Mouse (Mus musculus): ENCODE measurements at regions not wholly inside any gene's neighbourhood (a gene's known extent, or its start where the extent isn't known, plus 50 kb on each side); places are given as distances from the start of the nearest gene placed in this dataset.
A peak's percentile ranks its signal among the peaks of the same experiment; 100 is the strongest.

GRCm38 (mm10) chr2:159072997-159073690 is 278.5 kb downstream of the Dhx35 start:
- Histone ChIP-seq H3K4me1 (no peaks in the 10 kb centered on the region), H3K36me3 (no peaks in the 10 kb centered on the region), H3K4me2 (no peak overlapping the region), H3K9ac (no peak overlapping the region), H3K27ac (no peak overlapping the region), H3K4me3 (replicated peaks) (no peak overlapping the region), H3K9me3 (no peaks in the 10 kb centered on the region), H3K27me3 (replicated peaks) (no peaks in the 10 kb centered on the region)
- ATAC-seq (ENCODE audit: insufficient read depth, low FRiP score, low read depth): peak; percentile 72
- WGBS: 60% methylated on average over 7 of the region's 7 CpGs

GRCm38 (mm10) chr2:159079836-159080235 is 285.2 kb downstream of the Dhx35 start:
- H3K4me1 ChIP-seq: no peaks in the 10 kb centered on the region
- H3K4me3 ChIP-seq (replicated peaks): no peak overlapping the region
- 66% methylated on average over 7 of the region's 7 CpGs for WGBS
- H3K36me3 ChIP-seq: no peaks in the 10 kb centered on the region
- H3K27me3 ChIP-seq (replicated peaks): no peaks in the 10 kb centered on the region
- ATAC-seq (ENCODE audit: insufficient read depth, low FRiP score, low read depth): no peak
- H3K27ac ChIP-seq: no peak overlapping the region
- H3K4me2 ChIP-seq: no peak overlapping the region
- H3K9me3 ChIP-seq: no peaks in the 10 kb centered on the region
- H3K9ac ChIP-seq: no peak overlapping the region

- H3K27me3 ChIP-seq (replicated peaks): no peaks in the 10 kb centered on the region
- 79% methylated on average over 19 of the region's 19 CpGs for WGBS
- H3K27ac ChIP-seq: no peak overlapping the region
- no peak overlapping the region for H3K9ac ChIP-seq
- no peaks in the 10 kb centered on the region for H3K9me3 ChIP-seq
- H3K36me3 ChIP-seq: no peaks in the 10 kb centered on the region
- no peak for ATAC-seq (ENCODE audit: insufficient read depth, low FRiP score, low read depth)
- no peaks in the 10 kb centered on the region for H3K4me1 ChIP-seq
- H3K4me3 ChIP-seq (replicated peaks): no peak overlapping the region
- no peak overlapping the region for H3K4me2 ChIP-seq
Observed at GRCm38 (mm10) chr2:159080784-159081544, 286.4 kb downstream of the Dhx35 start.

- Histone ChIP-seq H3K9me3 (no peaks in the 10 kb centered on the region), H3K27me3 (replicated peaks) (no peaks in the 10 kb centered on the region), H3K27ac (no peak overlapping the region), H3K9ac (no peak overlapping the region), H3K4me3 (replicated peaks) (no peak overlapping the region), H3K4me2 (no peak overlapping the region), H3K4me1 (no peaks in the 10 kb centered on the region), H3K36me3 (no peaks in the 10 kb centered on the region)
- WGBS: 70% methylated on average over 2 of the region's 2 CpGs
- no peak for ATAC-seq (ENCODE audit: insufficient read depth, low FRiP score, low read depth)
Observed at GRCm38 (mm10) chr2:159086836-159087235, 292.2 kb downstream of the Dhx35 start.

GRCm38 (mm10) chr2:159088196-159088595 is 293.6 kb downstream of the Dhx35 start:
- H3K27me3 ChIP-seq (replicated peaks): no peaks in the 10 kb centered on the region
- WGBS: 75% methylated on average over 4 of the region's 4 CpGs
- no peak overlapping the region for H3K27ac ChIP-seq
- no peaks in the 10 kb centered on the region for H3K4me1 ChIP-seq
- no peaks in the 10 kb centered on the region for H3K36me3 ChIP-seq
- ATAC-seq (ENCODE audit: insufficient read depth, low FRiP score, low read depth): no peak
- H3K4me3 ChIP-seq (replicated peaks): no peak overlapping the region
- H3K9ac ChIP-seq: no peak overlapping the region
- no peak overlapping the region for H3K4me2 ChIP-seq
- H3K9me3 ChIP-seq: no peaks in the 10 kb centered on the region

- no peak; the same call in 1 of the 2 replicates for ATAC-seq (ENCODE audit: insufficient read depth, low FRiP score, low read depth)
- WGBS: 44% methylated on average over 2 of the region's 2 CpGs
Observed at GRCm38 (mm10) chr2:159096667-159097066, 302.1 kb downstream of the Dhx35 start.

GRCm38 (mm10) chr2:159134042-159134441 is 339.4 kb downstream of the Dhx35 start:
- no peaks in the 10 kb centered on the region for H3K4me1 ChIP-seq
- no peaks in the 10 kb centered on the region for H3K36me3 ChIP-seq
- H3K4me3 ChIP-seq (replicated peaks): no peak overlapping the region
- H3K4me2 ChIP-seq: no peak overlapping the region
- no peak overlapping the region for H3K27ac ChIP-seq
- no peak overlapping the region for H3K9ac ChIP-seq
- H3K27me3 ChIP-seq (replicated peaks): no peaks in the 10 kb centered on the region
- H3K9me3 ChIP-seq: no peaks in the 10 kb centered on the region
- WGBS: 69% methylated on average over 6 of the region's 6 CpGs
- no peak for ATAC-seq (ENCODE audit: insufficient read depth, low FRiP score, low read depth)

More at GRCm38 (mm10) chr2:159096667-159097066, 302.1 kb downstream of the Dhx35 start:
- H3K27me3 ChIP-seq (replicated peaks): no peaks in the 10 kb centered on the region
- H3K27ac ChIP-seq: no peak overlapping the region
- no peak overlapping the region for H3K4me2 ChIP-seq
- no peaks in the 10 kb centered on the region for H3K9me3 ChIP-seq
- H3K4me1 ChIP-seq: no peaks in the 10 kb centered on the region
- no peak overlapping the region for H3K4me3 ChIP-seq (replicated peaks)
- no peaks in the 10 kb centered on the region for H3K36me3 ChIP-seq
- H3K9ac ChIP-seq: no peak overlapping the region

- no peaks in the 10 kb centered on the region for H3K9me3 ChIP-seq
- no peaks in the 10 kb centered on the region for H3K4me1 ChIP-seq
- no peak overlapping the region for H3K9ac ChIP-seq
- H3K4me2 ChIP-seq: no peak overlapping the region
- H3K27ac ChIP-seq: no peak overlapping the region
- no peak overlapping the region for H3K4me3 ChIP-seq (replicated peaks)
- ATAC-seq (ENCODE audit: insufficient read depth, low FRiP score, low read depth): no peak
- no peaks in the 10 kb centered on the region for H3K27me3 ChIP-seq (replicated peaks)
- H3K36me3 ChIP-seq: no peaks in the 10 kb centered on the region
- 97% methylated on average over 2 of the region's 2 CpGs for WGBS
Observed at GRCm38 (mm10) chr2:159138603-159139002, 344.0 kb downstream of the Dhx35 start.

- ATAC-seq (ENCODE audit: insufficient read depth, low FRiP score, low read depth): no peak
- no peaks in the 10 kb centered on the region for H3K9me3 ChIP-seq
- no peak overlapping the region for H3K4me2 ChIP-seq
- H3K9ac ChIP-seq: no peak overlapping the region
- WGBS: 75% methylated on average over 6 of the region's 6 CpGs
- no peaks in the 10 kb centered on the region for H3K27me3 ChIP-seq (replicated peaks)
- no peak overlapping the region for H3K27ac ChIP-seq
- H3K36me3 ChIP-seq: no peaks in the 10 kb centered on the region
- no peak overlapping the region for H3K4me3 ChIP-seq (replicated peaks)
- no peaks in the 10 kb centered on the region for H3K4me1 ChIP-seq
Observed at GRCm38 (mm10) chr2:159145980-159146379, 351.4 kb downstream of the Dhx35 start.

- no peak for ATAC-seq (ENCODE audit: insufficient read depth, low FRiP score, low read depth)
- no peaks in the 10 kb centered on the region for H3K9me3 ChIP-seq
- no peak overlapping the region for H3K27ac ChIP-seq
- H3K4me3 ChIP-seq (replicated peaks): no peak overlapping the region
- no peaks in the 10 kb centered on the region for H3K36me3 ChIP-seq
- no peak overlapping the region for H3K9ac ChIP-seq
- H3K27me3 ChIP-seq (replicated peaks): no peaks in the 10 kb centered on the region
- no peak overlapping the region for H3K4me2 ChIP-seq
- H3K4me1 ChIP-seq: no peaks in the 10 kb centered on the region
- 38% methylated on average over 7 of the region's 7 CpGs for WGBS
Observed at GRCm38 (mm10) chr2:159163985-159164384, 369.4 kb downstream of the Dhx35 start.

GRCm38 (mm10) chr2:159168553-159169064 is 374.0 kb downstream of the Dhx35 start:
- no peak overlapping the region for H3K27ac ChIP-seq
- no peaks in the 10 kb centered on the region for H3K27me3 ChIP-seq (replicated peaks)
- no peaks in the 10 kb centered on the region for H3K4me1 ChIP-seq
- H3K36me3 ChIP-seq: no peaks in the 10 kb centered on the region
- no peak for ATAC-seq (ENCODE audit: insufficient read depth, low FRiP score, low read depth)
- H3K9ac ChIP-seq: no peak overlapping the region
- WGBS: 63% methylated on average over 7 of the region's 7 CpGs
- no peak overlapping the region for H3K4me3 ChIP-seq (replicated peaks)
- H3K9me3 ChIP-seq: no peaks in the 10 kb centered on the region
- no peak overlapping the region for H3K4me2 ChIP-seq

GRCm38 (mm10) chr2:159196156-159196555 is 401.5 kb downstream of the Dhx35 start:
- Histone ChIP-seq H3K27me3 (replicated peaks) (no peaks in the 10 kb centered on the region), H3K4me3 (replicated peaks) (no peak overlapping the region), H3K4me1 (no peaks in the 10 kb centered on the region), H3K4me2 (no peak overlapping the region), H3K9me3 (no peaks in the 10 kb centered on the region), H3K9ac (no peak overlapping the region), H3K27ac (no peak overlapping the region), H3K36me3 (no peaks in the 10 kb centered on the region)
- 28% methylated on average over 7 of the region's 7 CpGs for WGBS
- ATAC-seq (ENCODE audit: insufficient read depth, low FRiP score, low read depth): no peak
